Mouse (Mus musculus) ES-E14 (cell line): ENCODE measurements around the gene Slc25a53. TPM values are rescaled to one million over a fixed set of nuclear protein-coding genes. Genes with fewer than 3 reads are reported as not detected.

ENCODE experiments used
- DNase-seq: peaks from one replicate; pipeline ENCODE4 v3.0.0-alpha.2; 2013; ENCODE audit warnings: low read depth, low spot score
- H3K27ac ChIP-seq: 2 replicates; pipeline ENCODE4 v1.5.1; 2012; ENCODE audit warnings: low read depth, mild to moderate bottlenecking, low read length, moderate library complexity, mixed read lengths; ENCODE audit not compliant: poor library complexity, insufficient read depth, severe bottlenecking
- H3K36me3 ChIP-seq: 2 replicates; pipeline ENCODE4 v1.6.1; 2012; ENCODE audit warnings: mild to moderate bottlenecking, low read length, moderate library complexity, mixed read lengths; ENCODE audit not compliant: control insufficient read depth, poor library complexity, insufficient read depth, severe bottlenecking
- H3K4me1 ChIP-seq, 2 experiments: fragments of 150-350 bp in 1 of 2; sonication (generic) in 1 of 2; 2 replicates each; pipeline ENCODE4 v1.6.1; 2012; ENCODE audit warnings: low read length in 2 of 2, mild to moderate bottlenecking in 1 of 2, mixed read lengths in 1 of 2; ENCODE audit not compliant: control insufficient read depth in 2 of 2, insufficient read depth in 2 of 2, poor library complexity in 1 of 2
- H3K4me3 ChIP-seq, 2 experiments: fragments of 150-350 bp in 1 of 2; sonication (generic) in 1 of 2; 2 replicates each; pipeline ENCODE4 v1.5.1; 2012; ENCODE audit warnings: low read length in 2 of 2, low read depth in 1 of 2, mild to moderate bottlenecking in 1 of 2, mixed read lengths in 1 of 2; ENCODE audit not compliant: insufficient read depth in 1 of 2, poor library complexity in 1 of 2, severe bottlenecking in 1 of 2
- H3K9ac ChIP-seq: 2 replicates; pipeline ENCODE4 v1.6.1; 2012; ENCODE audit warnings: low read depth, mild to moderate bottlenecking, low read length, mixed read lengths; ENCODE audit not compliant: poor library complexity, insufficient read depth, severe bottlenecking
- H3K9me3 ChIP-seq: fragments of 150-350 bp; sonication (generic); 2 replicates; pipeline ENCODE4 v1.6.1; 2012; ENCODE audit warnings: low read depth, mild to moderate bottlenecking, low read length; ENCODE audit not compliant: control insufficient read depth, insufficient read depth
- CHD2 ChIP-seq: IDR thresholded peaks from 2 replicates; pipeline ENCODE4 v1.6.1; 2014; ENCODE audit warnings: mild to moderate bottlenecking, low read depth, low read length, inconsistent platforms
- HCFC1 ChIP-seq: IDR thresholded peaks from 2 replicates; pipeline ENCODE4 v1.6.1; 2012; ENCODE audit warnings: low read length, inconsistent platforms, borderline replicate concordance; ENCODE audit not compliant: insufficient read depth
- MAFK ChIP-seq: IDR thresholded peaks from 2 replicates; pipeline ENCODE4 v1.6.1; 2014; ENCODE audit warnings: mild to moderate bottlenecking, low read depth, low read length, inconsistent platforms; ENCODE audit not compliant: insufficient read depth
- ZC3H11A ChIP-seq: IDR thresholded peaks from 2 replicates; pipeline ENCODE4 v1.6.1; 2012; ENCODE audit warnings: low read depth, mild to moderate bottlenecking, inconsistent platforms, low read length, borderline replicate concordance
- ZNF384 ChIP-seq: IDR thresholded peaks from 2 replicates; pipeline ENCODE4 v1.6.1; 2012; ENCODE audit warnings: low read depth, low read length, inconsistent platforms
- in situ Hi-C, 2 experiments: fragments of 600-800 bp; cut with MboI; formaldehyde crosslinking; loops; one replicate each; pipeline ENCODE4 v1.15.1; 2025; ENCODE audit warnings: low sequenced_read_pairs in 2 of 2, inconsistent platforms in 1 of 2; ENCODE audit not compliant: unreplicated experiment in 2 of 2
- total RNA-seq: library from RNA; depleted of rRNA; stranded (reverse); fragments of 300-350 nt; gene quantifications from 2 replicates; pipeline ENCODE4 v1.2.3, GENCODE M21; 2012; rRNA removed

Gene Slc25a53
- 5.4 and 8.3 TPM in 2 replicates for total RNA-seq

- Histone ChIP-seq H3K27ac (peak within 1 kb of the TSS; percentile 99), H3K36me3 (no peaks in the 10 kb centered on the region), H3K9ac (peak within 1 kb of the TSS; percentile 93), H3K9me3 (no peaks in the 10 kb centered on the region), H3K4me3 (peak within 1 kb of the TSS; percentile 83 to 86), H3K4me1 (peaks cover 5 to 6% of the 10 kb centered on the region in 2 experiments; a peak in 2 of 4 replicates)
- in situ Hi-C loops: no loop called here
- peak; percentile 73 for DNase-seq
- TF ChIP-seq CHD2 (no peak; the same call in 1 of the 2 replicates), HCFC1 (peak; percentile 68)
These were observed at the start of gene Slc25a53 for GRCm38 (mm10) chrX:137038000-137038483. Gene Slc25a53 (minus strand): TSS chrX:137038302.

GRCm38 (mm10) chrX:137063202-137063601, 25.1 kb upstream of the Slc25a53 start:
- Histone ChIP-seq H3K27ac (no peak overlapping the region), H3K4me1 (no peaks in the 10 kb centered on the region), H3K36me3 (no peaks in the 10 kb centered on the region), H3K9ac (no peak overlapping the region), H3K4me3 (no peak overlapping the region), H3K9me3 (no peaks in the 10 kb centered on the region)
- in situ Hi-C loops: no loop called here
- DNase-seq: no peak
- TF ChIP-seq CHD2 (no peak), MAFK (no peak), ZC3H11A (no peak), ZNF384 (no peak), HCFC1 (no peak)

- H3K9ac ChIP-seq: peak within 1 kb of the TSS; percentile 89
- no peak for DNase-seq
- no peak for TF ChIP-seq HCFC1
- TF ChIP-seq CHD2: no peak
- no peak for TF ChIP-seq MAFK
- no peak for TF ChIP-seq ZNF384
- no peak for TF ChIP-seq ZC3H11A
- H3K9me3 ChIP-seq: no peaks in the 10 kb centered on the region
- in situ Hi-C loops: no loop called here
- H3K27ac ChIP-seq: peak within 1 kb of the TSS; percentile 40; the same call in 1 of the 2 replicates
- H3K36me3 ChIP-seq: no peaks in the 10 kb centered on the region
- H3K4me3 ChIP-seq: peak within 1 kb of the TSS; percentile 81 to 91
- no peaks in the 10 kb centered on the region for H3K4me1 ChIP-seq
These were observed 11.5 kb upstream of the Slc25a53 start, which contains the start of gene Fam199x for GRCm38 (mm10) chrX:137049425-137050225. Gene Fam199x (plus strand): TSS chrX:137049594.

- no peak for TF ChIP-seq MAFK
- TF ChIP-seq ZNF384: no peak
- TF ChIP-seq HCFC1: no peak
- TF ChIP-seq CHD2: no peak
- no peak for TF ChIP-seq ZC3H11A
- H3K4me3 ChIP-seq: peak overlapping the region; percentile 81 to 91
- H3K9me3 ChIP-seq: no peaks in the 10 kb centered on the region
- no peak overlapping the region for H3K27ac ChIP-seq
- in situ Hi-C loops: no loop called here
- H3K36me3 ChIP-seq: no peaks in the 10 kb centered on the region
- H3K4me1 ChIP-seq: no peaks in the 10 kb centered on the region
- H3K9ac ChIP-seq: peak overlapping the region; percentile 89
- DNase-seq: no peak
These were observed 10.9 kb upstream of the Slc25a53 start for GRCm38 (mm10) chrX:137049060-137049424.
